Mouse (Mus musculus) liver, embryonic 18 days (tissue): Measurements from ENCODE around the gene Atf3. TPM values are rescaled to one million over a fixed set of nuclear protein-coding genes. Genes with fewer than 3 reads are reported as not detected.

ENCODE experiments used
- polyA plus RNA-seq: library from polyadenylated mRNA; depleted of rRNA; stranded (reverse); fragments of >200 nt; gene quantifications from 2 replicates; pipeline ENCODE4 v1.2.3, GENCODE M21; 2012; rRNA removed

The Atf3 gene
- polyA plus RNA-seq, result 1.8 and 2.0 TPM in 2 replicates

GRCm38 (mm10) chr1:191217939-191218338, at the start of gene Atf3:
Gene Atf3, minus strand, starts transcription at chr1:191218039.

GRCm38 (mm10) chr1:191164717-191165116, 53.1 kb downstream of the Atf3 start, which contains the start of gene Fam71a:
Gene Fam71a, minus strand, starts transcription at chr1:191164817.

Other genes starting within 250 kb of the Atf3 start
- gene Vash2, start 238.7 kb downstream of the Atf3 start, polyA plus RNA-seq, result 0.30 and 0.32 TPM in 2 replicates
- 5.6 TPM in 2 replicates for gene Flvcr1, start 191.9 kb downstream of the Atf3 start, polyA plus RNA-seq
- not detected in 2 replicates for gene Spata45, start 181.4 kb downstream of the Atf3 start, polyA plus RNA-seq
- gene Tatdn3, start 155.1 kb downstream of the Atf3 start, polyA plus RNA-seq, result 7.3 and 8.6 TPM in 2 replicates
- gene Nsl1, start 155.0 kb downstream of the Atf3 start, polyA plus RNA-seq, result 4.9 TPM in 2 replicates
- 2.1 and 2.5 TPM in 2 replicates for gene Batf3, start 120.2 kb downstream of the Atf3 start, polyA plus RNA-seq
- gene Fam71a, start 53.2 kb downstream of the Atf3 start, polyA plus RNA-seq, result not detected in 2 replicates
- gene Nenf, start 100.2 kb upstream of the Atf3 start, polyA plus RNA-seq, result 45.1 and 45.6 TPM in 2 replicates
- gene Tmem206, start 107.9 kb upstream of the Atf3 start, polyA plus RNA-seq, result 3.8 and 3.9 TPM in 2 replicates
- gene Ppp2r5a, start 185.2 kb upstream of the Atf3 start, polyA plus RNA-seq, result 41.1 and 41.4 TPM in 2 replicates